Mouse (Mus musculus) adipose tissue, adult 10 weeks (tissue): ENCODE measurements around the gene Grm8. TPM values are rescaled to one million over a fixed set of nuclear protein-coding genes. Genes with fewer than 3 reads are reported as not detected.

Experiments
- polyA plus RNA-seq: library from polyadenylated mRNA; stranded (reverse); fragments of 350-450 nt; fragmentation: Illumina TruSeq; extraction: RNeasy Lipid Tissue Mini Kit (QIAGEN cat#74804); gene quantifications from one replicate; pipeline ENCODE4 v1.2.3, GENCODE M21; 2014; ENCODE audit warnings: low read depth, low replicate concordance

Grm8 gene
- polyA plus RNA-seq, result 0.11 TPM

GRCm38 (mm10) chr6:28135001-28135401, at the start of gene Grm8:
Gene Grm8, minus strand, starts transcription at chr6:28135178.

